Mouse (Mus musculus): Measurements from ENCODE around the gene Fancc.
A peak's percentile ranks its signal among the peaks of the same experiment; 100 is the strongest.

The Fancc gene

GRCm38 (mm10) chr13:63421225-63421624, 75.9 kb downstream of the Fancc start:
- DNase-seq (ENCODE audit: low spot score in 2 of 2) = no peak

- DNase-seq (ENCODE audit: low spot score in 2 of 2) = no peak
These were observed 78.9 kb downstream of the Fancc start for GRCm38 (mm10) chr13:63418148-63418547.

- DNase-seq (ENCODE audit: low spot score in 2 of 2) = no peak
These were observed 80.3 kb downstream of the Fancc start for GRCm38 (mm10) chr13:63416824-63417223.

- no peak for DNase-seq (ENCODE audit: low spot score in 2 of 2)
These were observed 84.4 kb downstream of the Fancc start for GRCm38 (mm10) chr13:63412662-63413061.

GRCm38 (mm10) chr13:63411310-63412022, 85.6 kb downstream of the Fancc start:
- no peak for DNase-seq (ENCODE audit: low spot score in 2 of 2)

- DNase-seq (ENCODE audit: low spot score in 2 of 2) = no peak
These were observed 86.3 kb downstream of the Fancc start for GRCm38 (mm10) chr13:63410578-63411298.

GRCm38 (mm10) chr13:63405151-63405550, 91.9 kb downstream of the Fancc start:
- no peak for DNase-seq (ENCODE audit: low spot score in 2 of 2)

GRCm38 (mm10) chr13:63404657-63405056, 92.4 kb downstream of the Fancc start:
- DNase-seq (ENCODE audit: low spot score in 2 of 2) = no peak

- no peak for DNase-seq (ENCODE audit: low spot score in 2 of 2)
These were observed 94.3 kb downstream of the Fancc start for GRCm38 (mm10) chr13:63402823-63403222.

- DNase-seq (ENCODE audit: low spot score in 2 of 2) = no peak
These were observed 97.0 kb downstream of the Fancc start for GRCm38 (mm10) chr13:63400069-63400468.

- no peak for DNase-seq (ENCODE audit: low spot score in 2 of 2)
These were observed 99.7 kb downstream of the Fancc start for GRCm38 (mm10) chr13:63397420-63397819.

- no peak for DNase-seq (ENCODE audit: low spot score in 2 of 2)
These were observed 102.6 kb downstream of the Fancc start for GRCm38 (mm10) chr13:63394304-63395063.

GRCm38 (mm10) chr13:63385234-63385633, 111.8 kb downstream of the Fancc start:
- no peak for DNase-seq (ENCODE audit: low spot score in 2 of 2)

- no peak for DNase-seq (ENCODE audit: low spot score in 2 of 2)
These were observed 112.3 kb downstream of the Fancc start for GRCm38 (mm10) chr13:63384775-63385174.

- no peak for DNase-seq (ENCODE audit: low spot score in 2 of 2)
These were observed 114.9 kb downstream of the Fancc start for GRCm38 (mm10) chr13:63382206-63382605.

- DNase-seq (ENCODE audit: low spot score in 2 of 2) = no peak
These were observed 123.5 kb downstream of the Fancc start for GRCm38 (mm10) chr13:63373460-63374166.

- no peak for DNase-seq (ENCODE audit: low spot score in 2 of 2)
These were observed 135.3 kb downstream of the Fancc start for GRCm38 (mm10) chr13:63361755-63362154.

GRCm38 (mm10) chr13:63360111-63360885, 136.8 kb downstream of the Fancc start:
- no peak for DNase-seq (ENCODE audit: low spot score in 2 of 2)

GRCm38 (mm10) chr13:63359393-63359792, 137.7 kb downstream of the Fancc start:
- no peak for DNase-seq (ENCODE audit: low spot score in 2 of 2)

- DNase-seq (ENCODE audit: low spot score in 2 of 2) = peak in 1 of 2 experiments; percentile 89
These were observed 140.5 kb downstream of the Fancc start for GRCm38 (mm10) chr13:63356558-63356957.

- no peak for DNase-seq (ENCODE audit: low spot score in 2 of 2)
These were observed 141.0 kb downstream of the Fancc start for GRCm38 (mm10) chr13:63356101-63356500.
